ENCODE assay signal across 17 mouse cellular contexts in the genomic region with DNA sequence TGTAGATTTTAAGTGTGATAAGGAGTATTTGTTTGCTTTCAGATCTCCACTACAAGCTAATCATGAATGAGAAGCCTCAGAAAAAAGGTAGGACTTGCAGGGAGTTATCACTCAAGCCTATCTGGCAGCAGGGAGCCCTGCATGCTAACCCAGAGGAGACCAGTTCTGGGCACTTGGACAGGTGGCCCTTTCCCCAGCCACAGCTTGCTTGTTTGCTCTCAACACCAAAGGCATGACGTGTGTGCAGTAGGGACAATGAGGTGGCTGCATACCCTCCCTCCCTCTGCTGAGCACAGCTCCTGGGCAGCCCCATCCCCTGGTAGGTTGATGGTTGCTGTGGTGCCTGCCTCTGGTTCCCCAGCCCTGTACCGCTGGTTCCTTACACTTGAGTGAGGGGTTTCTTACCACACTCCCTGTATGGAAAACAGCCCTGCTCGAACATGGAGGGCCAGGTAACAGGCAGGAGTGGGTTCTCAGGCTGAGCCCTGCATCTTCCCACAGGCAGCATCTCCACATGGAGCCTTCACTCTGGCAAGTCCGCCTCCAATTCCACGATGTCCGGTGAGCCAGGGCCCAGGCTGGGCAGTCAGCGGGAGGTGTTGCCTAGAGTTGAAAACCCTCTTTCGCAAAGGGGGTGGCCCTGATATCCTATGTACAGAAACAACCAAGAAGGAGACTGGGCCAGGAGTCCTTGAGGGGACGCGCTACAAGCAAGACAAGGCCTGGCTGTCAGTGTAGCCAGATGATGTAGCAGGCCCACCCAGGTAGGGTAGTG. TPM values are rescaled to one million over a fixed set of nuclear protein-coding genes. Genes with fewer than 3 reads are reported as not detected.
A peak's percentile ranks its signal among the peaks of the same experiment; 100 is the strongest.
DNase-seq lines count a peak whose midpoint lies in the region; ATAC-seq and TF ChIP-seq lines count a peak whose summit lies in the region.
"Had no signal": no experiment of that assay in that cellular context is flagged by ENCODE, and none has a peak within 500 bp of the region (broad histone marks: within the 10 kb centered on the region; RNA-seq: fewer than 3 reads in every experiment).

No protein-coding gene starts in this region.

- no peaks in the 10 kb centered on the region; the same call in 1 of the 2 replicates for H3K4me1 ChIP-seq in embryonic facial prominence, embryonic 11.5 days (ENCODE audit: control insufficient read depth, insufficient read depth, low read length)
- H3K4me1 ChIP-seq in embryonic facial prominence, embryonic 10.5 days, result peaks cover 16% of the 10 kb centered on the region
- peaks cover 5% of the 10 kb centered on the region for H3K4me1 ChIP-seq in testis, adult 2 months (ENCODE audit: control insufficient read depth, insufficient read depth, low read length)

- ATAC-seq in embryonic facial prominence, embryonic 11.5 days (replicated peaks; ENCODE audit: insufficient number of reproducible peaks, low FRiP score, low TSS enrichment, low read depth), result no peak
- ATAC-seq: forebrain, embryonic 16.5 days; lung, postnatal 0 days had no signal

- no peak overlapping the region for H3K27ac ChIP-seq in embryonic facial prominence, embryonic 11.5 days (replicated peaks; ENCODE audit: low read depth, low read length)
- no peak overlapping the region; the same call in 1 of the 2 replicates for H3K27ac ChIP-seq in embryonic facial prominence, embryonic 10.5 days (replicated peaks)
- H3K27ac ChIP-seq in layer of hippocampus, adult 2 months, result peak overlapping the region; percentile 88
- no peak overlapping the region for H3K27ac ChIP-seq in testis, adult 2 months (ENCODE audit: control insufficient read depth, insufficient read depth, low read depth, low read length)
- H3K27ac ChIP-seq: heart, embryonic 13.5 days; left cerebral cortex, adult 2 months; stomach, postnatal 0 days had no signal

- H3K27me3 ChIP-seq in embryonic facial prominence, embryonic 11.5 days (ENCODE audit: control insufficient read depth, insufficient read depth, low read length), result no peaks in the 10 kb centered on the region
- H3K27me3 ChIP-seq in embryonic facial prominence, embryonic 10.5 days (replicated peaks; ENCODE audit: low read depth, poor library complexity, severe bottlenecking), result 0 out of 2 replicates have a peak, but pooled peaks cover 3% of the 10 kb centered on the region
- no peaks in the 10 kb centered on the region for H3K27me3 ChIP-seq in testis, adult 2 months (ENCODE audit: control insufficient read depth, insufficient read depth, low read length)
- H3K27me3 ChIP-seq: heart, embryonic 13.5 days had no signal

- peak overlapping the region; percentile 18; the same call in 1 of the 2 replicates for H3K9ac ChIP-seq in embryonic facial prominence, embryonic 11.5 days (replicated peaks; ENCODE audit: low read length)

- TF ChIP-seq CTCF in layer of hippocampus, adult 2 months (conservative IDR thresholded peaks at IDR 0.05), result no peak
- no peak for TF ChIP-seq CTCF in testis, adult 2 months (IDR thresholded peaks at IDR 0.05; ENCODE audit: control insufficient read depth, insufficient read depth, insufficient replicate concordance, low read depth, low read length)

- TF ChIP-seq POLR2A in testis, adult 2 months (IDR thresholded peaks at IDR 0.05; ENCODE audit: control insufficient read depth, low read depth, low read length), result no peak

- H3K36me3 ChIP-seq in embryonic facial prominence, embryonic 11.5 days (replicated peaks; ENCODE audit: control insufficient read depth, insufficient read depth, low read depth, low read length), result peaks cover 8% of the 10 kb centered on the region
- peaks cover 69% of the 10 kb centered on the region for H3K36me3 ChIP-seq in embryonic facial prominence, embryonic 10.5 days (replicated peaks)
- no peaks in the 10 kb centered on the region; the same call in 1 of the 2 replicates for H3K36me3 ChIP-seq in testis, adult 2 months (ENCODE audit: control insufficient read depth, insufficient read depth, low read length)

- no peak overlapping the region for H3K4me3 ChIP-seq in embryonic facial prominence, embryonic 11.5 days (ENCODE audit: low read depth, low read length)
- no peak overlapping the region for H3K4me3 ChIP-seq in embryonic facial prominence, embryonic 10.5 days
- H3K4me3 ChIP-seq in layer of hippocampus, adult 2 months, result peak overlapping the region; percentile 60
- peak overlapping the region; percentile 87 for H3K4me3 ChIP-seq in testis, adult 2 months (ENCODE audit: control insufficient read depth, low read depth, low read length)

- no peak for DNase-seq in embryonic facial prominence, embryonic 11.5 days (ENCODE audit: low spot score)
- no peak for DNase-seq in embryonic facial prominence, embryonic 10.5 days (ENCODE audit: low spot score)
- no peak for DNase-seq in layer of hippocampus, adult 2 months (ENCODE audit: low spot score in 2 of 2)
- DNase-seq in layer of hippocampus, adult 9-10 months (ENCODE audit: low spot score), result no peak
- DNase-seq in testis, postnatal 14 days (ENCODE audit: low spot score), result no peak
- no peak for DNase-seq in kidney, adult 18-20 months
- DNase-seq in adrenal gland, postnatal 4 days (ENCODE audit: low spot score in 2 of 2), result no peak
- DNase-seq: adrenal gland, adult 2 months; gastrocnemius, postnatal 25 days had no signal

- no peaks in the 10 kb centered on the region for H3K9me3 ChIP-seq in embryonic facial prominence, embryonic 11.5 days (replicated peaks; ENCODE audit: control insufficient read depth, low read length)
- no peaks in the 10 kb centered on the region for H3K9me3 ChIP-seq in embryonic facial prominence, embryonic 10.5 days
- H3K9me3 ChIP-seq: heart, embryonic 13.5 days had no signal

- WGBS in embryonic facial prominence, embryonic 11.5 days, result 83% methylated on average over 10 of the region's 10 CpGs
- WGBS in embryonic facial prominence, embryonic 10.5 days, result 85% methylated on average over 10 of the region's 10 CpGs

- H3K4me2 ChIP-seq in embryonic facial prominence, embryonic 11.5 days (ENCODE audit: low read depth, low read length), result no peak overlapping the region

RNA-seq across cellular contexts. Expression of gene Ccdc74a, which starts 1.5 kb away (rescaled TPM):
- polyA plus RNA-seq in embryonic facial prominence, embryonic 11.5 days (2014; fragmentation: Nextera tagmentation; extraction: Ambion mirVana), result 5.0 and 5.6 TPM in 2 replicates
- polyA plus RNA-seq in embryonic facial prominence, embryonic 10.5 days (2016; fragmentation: Nextera tagmentation; extraction: Ambion mirVana), result 5.3 and 6.6 TPM in 2 replicates
- 10 to 100 TPM; 38.1 to 54.2 TPM for total RNA-seq in layer of hippocampus, adult 2 months (2021)
- polyA plus RNA-seq in testis, adult 2 months (2012; rRNA removed), result 120 and 138 TPM in 2 replicates
- total RNA-seq in adrenal gland, postnatal 4 days (2021), result 1 to 10 TPM; 6.2 to 6.5 TPM
- total RNA-seq: hematopoietic stem cell, adult 5-6 weeks; neutrophil, adult 5-6 weeks had no signal

RNA-seq across cellular contexts. Expression of gene Smpd4, which starts 28.6 kb away (rescaled TPM):
- polyA plus RNA-seq in embryonic facial prominence, embryonic 11.5 days (2014; fragmentation: Nextera tagmentation; extraction: Ambion mirVana), result 57.0 and 58.5 TPM in 2 replicates
- polyA plus RNA-seq in embryonic facial prominence, embryonic 10.5 days (2016; fragmentation: Nextera tagmentation; extraction: Ambion mirVana), result 66.7 and 68.7 TPM in 2 replicates
- total RNA-seq in layer of hippocampus, adult 2 months (2021), result 10 to 100 TPM; 49.2 to 59.7 TPM
- polyA plus RNA-seq in testis, adult 2 months (2012; rRNA removed), result 280 and 291 TPM in 2 replicates
- total RNA-seq in adrenal gland, postnatal 4 days (2021), result 10 to 100 TPM; 50.2 to 52.4 TPM

Comparison
In these comparisons a context has a peak if more than half of its experiments do, and no peak if none do; other contexts are left out.
1. H3K4me3 ChIP-seq: peak in layer of hippocampus, adult 2 months (single experiment) and testis, adult 2 months (single experiment); none in embryonic facial prominence, embryonic 11.5 days (single experiment) and embryonic facial prominence, embryonic 10.5 days (single experiment).
2. RNA of gene Ccdc74a, which starts 1.5 kb away (polyA plus RNA-seq): 120 to 138 TPM in testis, adult 2 months; 5.3 to 6.6 TPM in embryonic facial prominence, embryonic 10.5 days and 5.0 to 5.6 TPM in embryonic facial prominence, embryonic 11.5 days; every median in the first group is over 10 times any median in the second.